Mouse (Mus musculus) intestine, embryonic 15.5 days (tissue): ENCODE measurements around the gene Dlx5. TPM values are rescaled to one million over a fixed set of nuclear protein-coding genes. Genes with fewer than 3 reads are reported as not detected.

Experiments
- ATAC-seq: fragments of 200-750 bp; cut with Nextera tagmentation; 2 replicates; pipeline ENCODE4 v1.8.0; 2017; ENCODE audit warnings: moderate TSS enrichment, moderate library complexity
- H3K27ac ChIP-seq: fragments of 300-500 bp; sonication (generic); 2 replicates; pipeline ENCODE4 v1.5.1; 2015; ENCODE audit warnings: mild to moderate bottlenecking, inconsistent platforms
- H3K27me3 ChIP-seq: fragments of 300-500 bp; sonication (generic); replicated peaks from 2 replicates; pipeline ENCODE4 v1.6.1; 2015; ENCODE audit warnings: inconsistent platforms
- H3K36me3 ChIP-seq: fragments of 300-500 bp; sonication (generic); 2 replicates; pipeline ENCODE4 v1.6.1; 2015; ENCODE audit warnings: inconsistent platforms
- H3K4me1 ChIP-seq: fragments of 300-500 bp; sonication (generic); replicated peaks from 2 replicates; pipeline ENCODE4 v1.6.1; 2015; ENCODE audit warnings: inconsistent platforms
- H3K4me2 ChIP-seq: fragments of 300-500 bp; sonication (generic); replicated peaks from 2 replicates; pipeline ENCODE4 v1.6.1; 2015; ENCODE audit warnings: mild to moderate bottlenecking, inconsistent platforms
- H3K4me3 ChIP-seq: fragments of 300-500 bp; sonication (generic); replicated peaks from 2 replicates; pipeline ENCODE4 v1.5.1; 2015; ENCODE audit warnings: inconsistent platforms
- H3K9ac ChIP-seq: fragments of 300-500 bp; sonication (generic); 2 replicates; pipeline ENCODE4 v1.6.1; 2015; ENCODE audit warnings: inconsistent platforms
- H3K9me3 ChIP-seq: fragments of 300-500 bp; sonication (generic); 2 replicates; pipeline ENCODE4 v1.6.1; 2016; ENCODE audit warnings: inconsistent platforms
- WGBS: fragments of 180-500 bp; shearing (Covaris S2); methylation state at CpG from one replicate; pipeline ENCODE4 v1.1.7; 2015; 5-methylcytosine and 5-hydroxymethylcytosine counted together
- polyA plus RNA-seq: library from polyadenylated mRNA; unstranded; fragments of >200 nt; fragmentation: Nextera tagmentation; extraction: Ambion mirVana; gene quantifications from 2 replicates; pipeline ENCODE4 v1.2.1, GENCODE M21; 2015

The Dlx5 gene
- 1.5 and 2.1 TPM in 2 replicates for polyA plus RNA-seq

GRCm38 (mm10) chr6:6881638-6882190 lies at the start of gene Dlx5:
Gene Dlx5, minus strand, starts transcription at chr6:6882085.
- H3K9ac ChIP-seq = peak within 1 kb of the TSS; percentile 29; the same call in 1 of the 2 replicates

GRCm38 (mm10) chr6:6931507-6931906 lies 49.6 kb upstream of the Dlx5 start:
- H3K4me2 ChIP-seq = no peak overlapping the region
- no peaks in the 10 kb centered on the region for H3K9me3 ChIP-seq
- no peak overlapping the region for H3K27ac ChIP-seq
- no peaks in the 10 kb centered on the region for H3K36me3 ChIP-seq
- H3K4me1 ChIP-seq = no peaks in the 10 kb centered on the region
- ATAC-seq = no peak
- H3K27me3 ChIP-seq = no peaks in the 10 kb centered on the region
- WGBS = 74% methylated on average over 4 of the region's 4 CpGs
- H3K9ac ChIP-seq = no peak overlapping the region
- H3K4me3 ChIP-seq = no peak overlapping the region

More at GRCm38 (mm10) chr6:6881638-6882190, at the start of gene Dlx5:
- peaks cover 15% of the 10 kb centered on the region for H3K4me1 ChIP-seq
- no peaks in the 10 kb centered on the region for H3K36me3 ChIP-seq
- H3K27me3 ChIP-seq = peaks cover 73% of the 10 kb centered on the region
- peak; percentile 63 for ATAC-seq
- H3K9me3 ChIP-seq = no peaks in the 10 kb centered on the region
- peak within 1 kb of the TSS; percentile 87 for H3K4me2 ChIP-seq
- no peak within 1 kb of the TSS for H3K27ac ChIP-seq
- WGBS = under 1% methylated on average over 38 of the region's 42 CpGs
- H3K4me3 ChIP-seq = peak within 1 kb of the TSS; percentile 44

GRCm38 (mm10) chr6:6930831-6931230 lies 48.9 kb upstream of the Dlx5 start:
- Histone ChIP-seq H3K9me3 (no peaks in the 10 kb centered on the region), H3K4me3 (no peak overlapping the region), H3K27me3 (no peaks in the 10 kb centered on the region), H3K4me1 (no peaks in the 10 kb centered on the region), H3K4me2 (no peak overlapping the region), H3K36me3 (no peaks in the 10 kb centered on the region), H3K9ac (no peak overlapping the region), H3K27ac (no peak overlapping the region)
- WGBS = 84% methylated on average over 4 of the region's 4 CpGs
- ATAC-seq = no peak

- Histone ChIP-seq H3K9ac (no peak overlapping the region), H3K4me1 (no peaks in the 10 kb centered on the region), H3K4me3 (no peak overlapping the region), H3K36me3 (no peaks in the 10 kb centered on the region), H3K9me3 (no peaks in the 10 kb centered on the region), H3K27me3 (no peaks in the 10 kb centered on the region), H3K27ac (no peak overlapping the region), H3K4me2 (no peak overlapping the region)
- WGBS = 50% methylated on average over 1 of the region's 1 CpGs
- no peak for ATAC-seq
Observed at GRCm38 (mm10) chr6:6925264-6925663, 43.4 kb upstream of the Dlx5 start.

- 94% methylated on average over 4 of the region's 4 CpGs for WGBS
- H3K9me3 ChIP-seq = no peaks in the 10 kb centered on the region
- H3K36me3 ChIP-seq = no peaks in the 10 kb centered on the region
- H3K4me3 ChIP-seq = no peak overlapping the region
- no peak overlapping the region for H3K9ac ChIP-seq
- ATAC-seq = no peak
- no peak overlapping the region for H3K4me2 ChIP-seq
- H3K27ac ChIP-seq = no peak overlapping the region
- H3K4me1 ChIP-seq = no peaks in the 10 kb centered on the region
- no peaks in the 10 kb centered on the region for H3K27me3 ChIP-seq
Observed at GRCm38 (mm10) chr6:6917334-6917733, 35.4 kb upstream of the Dlx5 start.

- no peak for ATAC-seq
- H3K36me3 ChIP-seq = no peaks in the 10 kb centered on the region
- H3K4me3 ChIP-seq = no peak overlapping the region
- H3K27me3 ChIP-seq = no peaks in the 10 kb centered on the region
- 54% methylated on average over 9 of the region's 9 CpGs for WGBS
- H3K4me2 ChIP-seq = no peak overlapping the region
- H3K9me3 ChIP-seq = no peaks in the 10 kb centered on the region
- H3K4me1 ChIP-seq = no peaks in the 10 kb centered on the region
- H3K9ac ChIP-seq = no peak overlapping the region
- no peak overlapping the region for H3K27ac ChIP-seq
Observed at GRCm38 (mm10) chr6:6915526-6915915, 33.6 kb upstream of the Dlx5 start.

GRCm38 (mm10) chr6:6914849-6915525 lies 33.1 kb upstream of the Dlx5 start:
- Histone ChIP-seq H3K4me1 (no peaks in the 10 kb centered on the region), H3K27me3 (no peaks in the 10 kb centered on the region), H3K36me3 (no peaks in the 10 kb centered on the region), H3K9me3 (no peaks in the 10 kb centered on the region), H3K4me3 (no peak overlapping the region), H3K27ac (no peak overlapping the region), H3K9ac (no peak overlapping the region), H3K4me2 (no peak overlapping the region)
- no peak for ATAC-seq
- 39% methylated on average over 5 of the region's 5 CpGs for WGBS

GRCm38 (mm10) chr6:6914304-6914703 lies 32.4 kb upstream of the Dlx5 start:
- Histone ChIP-seq H3K27me3 (no peaks in the 10 kb centered on the region), H3K4me3 (no peak overlapping the region), H3K9ac (no peak overlapping the region), H3K4me1 (no peaks in the 10 kb centered on the region), H3K36me3 (no peaks in the 10 kb centered on the region), H3K9me3 (no peaks in the 10 kb centered on the region), H3K27ac (no peak overlapping the region), H3K4me2 (no peak overlapping the region)
- 48% methylated on average over 1 of the region's 1 CpGs for WGBS
- ATAC-seq = no peak

GRCm38 (mm10) chr6:6909586-6909985 lies 27.7 kb upstream of the Dlx5 start:
- H3K4me1 ChIP-seq = no peaks in the 10 kb centered on the region
- no peaks in the 10 kb centered on the region for H3K27me3 ChIP-seq
- H3K4me3 ChIP-seq = no peak overlapping the region
- H3K9me3 ChIP-seq = no peaks in the 10 kb centered on the region
- 64% methylated on average over 8 of the region's 8 CpGs for WGBS
- no peak overlapping the region for H3K27ac ChIP-seq
- H3K4me2 ChIP-seq = no peak overlapping the region
- no peak for ATAC-seq
- H3K9ac ChIP-seq = no peak overlapping the region
- no peaks in the 10 kb centered on the region for H3K36me3 ChIP-seq

GRCm38 (mm10) chr6:6890047-6890446 lies 8.2 kb upstream of the Dlx5 start:
- ATAC-seq = no peak
- H3K4me2 ChIP-seq = no peak overlapping the region
- H3K4me1 ChIP-seq = no peaks in the 10 kb centered on the region
- no peak overlapping the region for H3K4me3 ChIP-seq
- H3K9ac ChIP-seq = no peak overlapping the region
- WGBS = 59% methylated on average over 6 of the region's 6 CpGs
- peaks cover 4% of the 10 kb centered on the region; the same call in 1 of the 2 replicates for H3K27me3 ChIP-seq
- H3K27ac ChIP-seq = no peak overlapping the region
- H3K9me3 ChIP-seq = no peaks in the 10 kb centered on the region
- H3K36me3 ChIP-seq = no peaks in the 10 kb centered on the region

- Histone ChIP-seq H3K27ac (no peak overlapping the region), H3K4me1 (peaks cover 6% of the 10 kb centered on the region), H3K9ac (no peak overlapping the region), H3K36me3 (no peaks in the 10 kb centered on the region), H3K27me3 (peaks cover 32% of the 10 kb centered on the region), H3K9me3 (no peaks in the 10 kb centered on the region), H3K4me3 (no peak overlapping the region), H3K4me2 (no peak overlapping the region)
- ATAC-seq = peak; percentile 48; the same call in 1 of the 2 replicates
- WGBS = 73% methylated on average over 3 of the region's 3 CpGs
Observed at GRCm38 (mm10) chr6:6886225-6886624, 4.3 kb upstream of the Dlx5 start.

- H3K4me2 ChIP-seq = no peak overlapping the region
- WGBS = 6% methylated on average over 12 of the region's 12 CpGs
- peaks cover 11% of the 10 kb centered on the region for H3K4me1 ChIP-seq
- no peak overlapping the region for H3K9ac ChIP-seq
- H3K4me3 ChIP-seq = no peak overlapping the region
- H3K27ac ChIP-seq = no peak overlapping the region
- H3K36me3 ChIP-seq = no peaks in the 10 kb centered on the region
- ATAC-seq = no peak
- no peaks in the 10 kb centered on the region for H3K9me3 ChIP-seq
- H3K27me3 ChIP-seq = peaks cover 45% of the 10 kb centered on the region
Observed at GRCm38 (mm10) chr6:6884897-6885296, 3.0 kb upstream of the Dlx5 start.

- H3K9me3 ChIP-seq = no peaks in the 10 kb centered on the region
- H3K4me2 ChIP-seq = peak overlapping the region; percentile 87
- peaks cover 15% of the 10 kb centered on the region for H3K4me1 ChIP-seq
- WGBS = 10% methylated on average over 10 of the region's 11 CpGs
- H3K9ac ChIP-seq = no peak overlapping the region
- no peaks in the 10 kb centered on the region for H3K36me3 ChIP-seq
- H3K27ac ChIP-seq = no peak overlapping the region
- no peak overlapping the region for H3K4me3 ChIP-seq
- ATAC-seq = no peak
- H3K27me3 ChIP-seq = peaks cover 69% of the 10 kb centered on the region
Observed at GRCm38 (mm10) chr6:6882266-6882797, 447 bp upstream of the Dlx5 start.
